Mouse (Mus musculus) lung, embryonic 16.5 days (tissue): ENCODE measurements at regions not wholly inside any gene's neighbourhood (a gene's known extent, or its start where the extent isn't known, plus 50 kb on each side); places are given as distances from the start of the nearest gene placed in this dataset.

Source experiments
- ATAC-seq: fragments of 200-750 bp; cut with Nextera tagmentation; 2 replicates; pipeline ENCODE4 v1.8.0; 2017; ENCODE audit warnings: low read depth, mild to moderate bottlenecking, moderate library complexity
- H3K27ac ChIP-seq: fragments of 300-500 bp; sonication (generic); 2 replicates; pipeline ENCODE4 v1.5.1; 2014; ENCODE audit warnings: mild to moderate bottlenecking, control low read depth, low read length
- H3K27me3 ChIP-seq: fragments of 300-500 bp; sonication (generic); 2 replicates; pipeline ENCODE4 v1.6.1; 2014; ENCODE audit warnings: low read depth, low read length, mixed read lengths; ENCODE audit not compliant: control insufficient read depth, insufficient read depth
- H3K36me3 ChIP-seq: fragments of 300-500 bp; sonication (generic); 2 replicates; pipeline ENCODE4 v1.6.1; 2014; ENCODE audit warnings: low read length; ENCODE audit not compliant: control insufficient read depth, insufficient read depth
- H3K4me1 ChIP-seq: fragments of 300-500 bp; sonication (generic); replicated peaks from 2 replicates; pipeline ENCODE4 v1.6.1; 2014; ENCODE audit warnings: low read length, mixed read lengths; ENCODE audit not compliant: control insufficient read depth, insufficient read depth
- H3K4me2 ChIP-seq: fragments of 300-500 bp; sonication (generic); 2 replicates; pipeline ENCODE4 v1.6.1; 2014; ENCODE audit warnings: low read depth, low read length, control low read depth
- H3K4me3 ChIP-seq: fragments of 300-500 bp; sonication (generic); 2 replicates; pipeline ENCODE4 v1.5.1; 2014; ENCODE audit warnings: mild to moderate bottlenecking, low read length, control low read depth
- H3K9ac ChIP-seq: fragments of 300-500 bp; sonication (generic); 2 replicates; pipeline ENCODE4 v1.6.1; 2014; ENCODE audit warnings: low read length, control low read depth
- H3K9me3 ChIP-seq: fragments of 300-500 bp; sonication (generic); 2 replicates; pipeline ENCODE4 v1.6.1; 2016; ENCODE audit warnings: low read length; ENCODE audit not compliant: control insufficient read depth
- WGBS: fragments of 180-500 bp; shearing (Covaris S2); extraction: QIAGEN DNeasy Blood & Tissue Kit; methylation state at CpG from one replicate; pipeline ENCODE4 v1.1.7; 2014; 5-methylcytosine and 5-hydroxymethylcytosine counted together

DNA sequence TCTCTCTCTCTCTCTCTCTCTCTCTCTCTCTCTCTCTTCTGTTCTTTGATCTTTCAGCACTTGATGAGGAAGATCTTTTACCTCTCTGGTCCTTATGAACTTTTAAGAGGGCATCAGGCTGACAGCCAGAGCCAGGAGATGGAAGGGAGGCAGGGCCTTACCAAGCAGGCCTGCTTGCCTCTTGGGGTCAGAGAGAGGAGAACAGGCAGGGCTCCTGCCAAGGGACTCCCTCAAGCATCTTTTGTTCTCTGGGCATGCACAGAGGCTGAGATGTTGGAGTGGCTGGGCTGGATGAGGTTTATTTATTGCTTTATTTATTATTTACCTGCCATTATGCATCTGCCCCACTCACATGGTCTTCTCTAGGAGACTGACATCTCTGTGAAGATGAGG lies 278.5 kb downstream of the Psat1 start:
- H3K4me3 ChIP-seq: no peak overlapping the region
- no peak for ATAC-seq
- no peak overlapping the region for H3K27ac ChIP-seq
- H3K9me3 ChIP-seq: no peaks in the 10 kb centered on the region
- no peak overlapping the region for H3K4me2 ChIP-seq
- no peaks in the 10 kb centered on the region for H3K27me3 ChIP-seq
- no peak overlapping the region for H3K9ac ChIP-seq
- peaks cover 15% of the 10 kb centered on the region for H3K4me1 ChIP-seq
- no peaks in the 10 kb centered on the region for H3K36me3 ChIP-seq

DNA sequence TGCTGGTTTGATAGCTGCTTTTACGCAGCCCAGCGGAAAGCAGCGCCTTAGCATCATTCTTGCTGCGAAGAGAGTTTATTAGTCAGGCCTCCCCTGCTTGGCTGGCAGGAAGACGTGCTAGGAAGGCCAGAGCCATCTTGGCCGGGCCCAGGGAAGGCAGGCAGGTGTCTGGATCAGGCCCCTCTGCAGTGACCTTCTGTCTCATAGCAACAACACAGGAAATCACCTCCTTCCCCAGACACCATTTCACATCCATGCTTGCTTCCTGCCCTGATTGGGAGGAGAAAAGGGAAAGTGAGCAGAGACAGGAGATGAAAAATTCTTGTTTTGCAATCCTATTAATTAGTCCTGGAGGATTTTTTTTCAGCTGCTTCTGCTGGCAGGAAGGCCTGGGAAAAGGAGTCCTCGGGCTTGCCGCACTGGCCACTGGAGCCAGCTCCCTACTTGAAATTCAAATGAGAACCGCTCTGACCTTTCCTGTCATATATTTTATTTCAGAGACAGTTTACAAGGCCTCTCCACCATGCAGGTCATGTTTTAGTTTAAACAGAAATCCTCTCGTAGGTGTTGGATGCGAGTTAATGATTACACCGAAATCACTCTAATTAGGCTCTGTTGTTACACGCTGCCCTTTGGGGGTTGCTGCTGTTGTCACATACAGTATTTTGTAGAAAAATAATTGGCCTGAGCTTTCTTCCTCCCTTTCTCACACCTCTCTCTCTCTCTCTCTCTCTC lies 279.1 kb downstream of the Psat1 start:
- no peaks in the 10 kb centered on the region for H3K27me3 ChIP-seq
- no peak overlapping the region for H3K9ac ChIP-seq
- no peaks in the 10 kb centered on the region for H3K9me3 ChIP-seq
- WGBS: 22% methylated on average over 13 of the region's 13 CpGs
- no peak overlapping the region for H3K4me3 ChIP-seq
- no peaks in the 10 kb centered on the region for H3K36me3 ChIP-seq
- H3K27ac ChIP-seq: peak overlapping the region; percentile 12; the same call in 1 of the 2 replicates
- H3K4me2 ChIP-seq: no peak overlapping the region
- ATAC-seq: peak; percentile 59
- peaks cover 15% of the 10 kb centered on the region for H3K4me1 ChIP-seq

DNA sequence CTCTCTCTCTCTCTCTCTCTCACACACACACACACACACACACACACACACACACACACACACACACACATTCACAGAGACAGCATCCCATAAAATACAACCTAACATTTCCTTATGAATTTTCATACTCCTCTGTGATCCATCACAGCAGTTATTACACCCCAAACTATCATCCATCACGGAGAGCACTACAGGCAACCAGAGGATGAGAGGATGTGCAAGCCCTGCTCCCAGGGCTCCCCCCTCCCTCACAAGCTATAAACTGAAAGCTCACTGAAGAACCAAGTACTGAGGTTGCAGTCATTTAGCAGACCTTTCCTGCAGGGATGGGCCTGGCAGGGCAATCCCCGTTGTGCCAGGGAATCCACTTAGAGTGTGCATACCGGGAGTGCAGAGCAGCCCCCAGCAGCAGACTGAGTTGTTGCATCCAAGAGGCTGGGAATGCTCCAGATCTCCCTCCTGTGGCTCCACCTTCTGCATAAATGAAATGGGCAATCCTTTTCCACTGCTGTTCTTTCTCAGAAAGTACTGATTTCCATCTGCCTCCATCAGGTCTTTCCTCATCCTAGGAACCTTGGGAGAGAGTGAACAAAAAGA lies 283.4 kb downstream of the Psat1 start:
- H3K27ac ChIP-seq: no peak overlapping the region
- WGBS: 45% methylated on average over 3 of the region's 3 CpGs

DNA sequence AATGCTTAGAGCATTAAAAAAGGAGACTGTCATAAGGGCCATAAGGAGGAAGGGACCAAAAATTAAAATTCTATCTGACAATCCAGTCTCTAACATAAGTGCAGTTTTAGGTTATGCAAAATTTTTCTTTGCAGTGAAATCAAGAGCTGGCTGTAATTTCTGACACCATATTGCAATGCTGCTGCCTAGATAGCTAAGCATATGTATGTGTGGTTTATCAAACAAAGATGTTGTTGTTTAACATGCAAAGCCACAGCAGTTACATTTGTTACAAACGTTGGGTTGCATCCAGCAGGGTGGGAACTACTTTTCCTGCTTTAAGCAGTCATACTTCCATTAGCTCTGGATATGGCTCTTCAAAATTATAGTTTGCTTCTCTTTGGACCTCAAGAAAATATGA lies 288.5 kb downstream of the Psat1 start:
- no peaks in the 10 kb centered on the region for H3K9me3 ChIP-seq
- H3K9ac ChIP-seq: no peak overlapping the region
- no peak overlapping the region for H3K4me2 ChIP-seq
- H3K27ac ChIP-seq: no peak overlapping the region
- ATAC-seq: no peak
- H3K4me1 ChIP-seq: no peaks in the 10 kb centered on the region
- WGBS: 45% methylated on average over 1 of the region's 1 CpGs
- no peaks in the 10 kb centered on the region for H3K27me3 ChIP-seq
- no peak overlapping the region for H3K4me3 ChIP-seq
- H3K36me3 ChIP-seq: no peaks in the 10 kb centered on the region

More for the DNA sequence above, 283.4 kb downstream of the Psat1 start:
- no peak overlapping the region for H3K4me3 ChIP-seq
- ATAC-seq: no peak
- H3K4me1 ChIP-seq: peaks cover 13% of the 10 kb centered on the region
- no peaks in the 10 kb centered on the region for H3K36me3 ChIP-seq
- H3K9ac ChIP-seq: no peak overlapping the region
- H3K27me3 ChIP-seq: no peaks in the 10 kb centered on the region
- H3K4me2 ChIP-seq: no peak overlapping the region
- no peaks in the 10 kb centered on the region for H3K9me3 ChIP-seq

DNA sequence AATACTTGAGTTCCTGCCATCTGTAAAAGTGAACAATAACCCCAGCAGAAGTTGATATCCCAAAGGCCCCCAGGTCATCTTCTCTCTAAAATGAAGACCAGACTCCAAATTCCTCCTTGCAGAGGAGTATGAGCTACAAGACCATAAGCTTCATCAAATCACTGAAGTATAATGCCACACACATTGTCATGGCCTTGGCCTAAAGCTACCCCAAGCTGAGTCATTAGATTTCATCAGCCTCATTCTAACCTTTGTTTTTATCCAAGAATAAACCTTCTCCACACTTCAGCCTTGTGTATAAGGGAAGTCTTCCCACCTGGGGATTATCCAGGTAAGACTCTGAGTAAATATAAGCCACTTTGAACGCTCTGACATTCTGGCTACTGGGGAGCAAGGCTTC lies 289.3 kb downstream of the Psat1 start:
- no peak for ATAC-seq
- H3K4me1 ChIP-seq: no peaks in the 10 kb centered on the region
- 50% methylated on average over 1 of the region's 1 CpGs for WGBS
- H3K9me3 ChIP-seq: no peaks in the 10 kb centered on the region
- H3K4me2 ChIP-seq: no peak overlapping the region
- no peaks in the 10 kb centered on the region for H3K27me3 ChIP-seq
- no peak overlapping the region for H3K9ac ChIP-seq
- no peaks in the 10 kb centered on the region for H3K36me3 ChIP-seq
- H3K4me3 ChIP-seq: no peak overlapping the region
- H3K27ac ChIP-seq: no peak overlapping the region

DNA sequence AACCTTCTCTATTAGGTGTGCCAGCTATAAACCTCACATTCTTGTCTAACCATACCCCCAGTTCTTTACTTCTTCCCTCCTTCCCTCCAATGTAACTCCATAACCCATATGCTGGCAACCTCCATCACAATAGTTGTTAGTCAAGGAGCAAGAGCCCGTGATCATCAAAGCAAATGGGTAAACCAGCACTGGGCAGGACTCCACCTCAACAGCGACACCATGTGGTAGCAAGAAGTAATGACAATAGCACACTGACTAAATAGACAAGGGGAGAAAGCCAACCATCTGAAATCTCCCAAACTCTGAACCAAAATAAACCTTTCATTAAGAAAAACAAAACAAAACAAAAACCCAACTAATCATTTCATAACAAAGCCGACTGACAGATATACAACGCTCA lies 297.8 kb downstream of the Psat1 start:
- no peak overlapping the region for H3K27ac ChIP-seq
- no peaks in the 10 kb centered on the region for H3K36me3 ChIP-seq
- no peaks in the 10 kb centered on the region for H3K9me3 ChIP-seq
- no peak for ATAC-seq
- no peak overlapping the region for H3K4me3 ChIP-seq
- no peaks in the 10 kb centered on the region for H3K4me1 ChIP-seq
- H3K9ac ChIP-seq: no peak overlapping the region
- H3K27me3 ChIP-seq: no peaks in the 10 kb centered on the region
- H3K4me2 ChIP-seq: no peak overlapping the region
- WGBS: 16% methylated on average over 4 of the region's 4 CpGs

DNA sequence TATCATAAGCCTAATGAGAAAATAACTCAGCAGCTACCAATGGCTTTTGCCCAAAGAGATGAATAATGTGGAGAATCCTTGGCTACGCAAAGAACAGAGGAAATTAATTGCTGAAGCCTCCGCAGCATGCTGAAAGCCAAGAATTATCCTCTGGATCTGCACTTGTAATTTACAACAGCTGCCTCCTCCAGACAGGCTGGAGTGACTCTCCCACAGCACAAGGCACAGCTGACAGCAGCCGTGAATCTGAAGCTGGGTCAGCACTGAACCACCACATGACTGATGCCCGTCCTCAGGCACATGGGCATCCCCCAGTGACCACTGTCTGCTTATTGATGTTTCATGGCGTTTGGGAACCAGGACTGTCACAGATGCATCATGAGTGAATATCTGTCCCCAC lies 299.8 kb downstream of the Psat1 start:
- Histone ChIP-seq H3K4me2 (no peak overlapping the region), H3K4me1 (no peaks in the 10 kb centered on the region), H3K9ac (no peak overlapping the region), H3K36me3 (no peaks in the 10 kb centered on the region), H3K27me3 (no peaks in the 10 kb centered on the region), H3K27ac (no peak overlapping the region), H3K4me3 (no peak overlapping the region), H3K9me3 (no peaks in the 10 kb centered on the region)
- 49% methylated on average over 5 of the region's 5 CpGs for WGBS
- ATAC-seq: peak; percentile 70; the same call in 1 of the 2 replicates

DNA sequence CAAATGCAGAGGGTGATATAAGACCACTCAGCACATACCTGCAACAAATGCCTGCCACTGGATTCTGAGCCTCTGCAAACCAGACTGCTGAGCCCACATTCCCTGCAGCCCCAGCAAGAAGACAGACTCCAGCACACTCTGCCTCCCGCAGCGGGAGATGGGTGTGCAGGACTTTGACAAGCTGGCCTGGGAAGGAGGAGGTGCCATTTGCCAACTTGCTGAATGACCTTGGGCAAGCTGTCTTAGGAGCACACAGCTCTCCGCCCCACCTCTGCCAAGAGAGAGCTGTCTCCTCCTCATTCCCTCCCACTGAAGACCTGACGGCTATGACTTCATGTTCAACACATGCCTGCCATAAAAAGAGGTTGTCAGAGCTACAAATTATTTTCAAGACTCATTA lies 302.4 kb downstream of the Psat1 start:
- no peak overlapping the region for H3K4me3 ChIP-seq
- no peaks in the 10 kb centered on the region for H3K9me3 ChIP-seq
- H3K27ac ChIP-seq: no peak overlapping the region
- H3K4me1 ChIP-seq: no peaks in the 10 kb centered on the region
- no peak overlapping the region for H3K4me2 ChIP-seq
- no peaks in the 10 kb centered on the region for H3K27me3 ChIP-seq
- 51% methylated on average over 4 of the region's 4 CpGs for WGBS
- no peak overlapping the region for H3K9ac ChIP-seq
- no peak for ATAC-seq
- H3K36me3 ChIP-seq: no peaks in the 10 kb centered on the region

DNA sequence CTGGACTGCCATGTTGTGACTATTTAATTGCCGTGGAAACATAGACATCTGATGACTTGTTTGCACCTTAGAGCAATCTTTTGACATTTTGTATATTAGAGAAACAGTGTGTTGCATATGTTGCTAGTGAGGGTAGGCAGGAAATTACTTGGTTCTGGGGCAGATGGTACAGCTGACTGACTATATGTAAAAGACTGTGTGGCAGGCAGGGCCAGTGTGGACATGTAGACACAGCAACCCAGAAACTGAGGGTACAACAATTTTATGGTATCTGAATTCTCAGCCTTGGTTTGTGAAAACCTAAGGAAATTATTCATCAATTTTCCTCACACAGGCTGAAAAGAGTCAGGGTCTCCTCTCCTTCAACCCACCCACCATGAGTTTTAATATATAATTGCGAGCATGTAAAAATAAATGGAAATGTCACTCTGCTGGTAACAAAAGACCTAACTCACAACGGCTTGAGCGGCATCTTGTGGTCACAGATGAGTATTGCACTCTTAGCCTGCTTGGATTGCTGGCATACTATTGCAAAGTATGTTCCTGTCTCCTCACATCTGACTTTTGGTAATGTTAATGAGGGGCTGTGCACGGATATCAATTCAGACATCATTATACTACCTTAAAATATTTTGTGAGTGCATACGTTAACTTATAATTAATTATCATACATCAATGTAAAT lies 329.8 kb downstream of the Psat1 start:
- no peak overlapping the region for H3K4me2 ChIP-seq
- no peaks in the 10 kb centered on the region for H3K9me3 ChIP-seq
- peaks cover 4% of the 10 kb centered on the region; the same call in 1 of the 2 replicates for H3K4me1 ChIP-seq
- ATAC-seq: no peak
- no peaks in the 10 kb centered on the region for H3K36me3 ChIP-seq
- H3K9ac ChIP-seq: no peak overlapping the region
- no peaks in the 10 kb centered on the region for H3K27me3 ChIP-seq
- no peak overlapping the region for H3K27ac ChIP-seq
- no peak overlapping the region for H3K4me3 ChIP-seq
- 13% methylated on average over 6 of the region's 6 CpGs for WGBS
